Mouse (Mus musculus): ENCODE data around the gene D330020A13Rik. TPM values are rescaled to one million over a fixed set of nuclear protein-coding genes. Genes with fewer than 3 reads are reported as not detected.
"Not testable (repeated sequence)": the region's sequence is repeated elsewhere in the genome, so short reads cannot be mapped to it uniquely, and the experiment has no call there.

Gene D330020A13Rik
- polyA plus RNA-seq, 2 experiments: 0.34 to 0.55 TPM

DNA sequence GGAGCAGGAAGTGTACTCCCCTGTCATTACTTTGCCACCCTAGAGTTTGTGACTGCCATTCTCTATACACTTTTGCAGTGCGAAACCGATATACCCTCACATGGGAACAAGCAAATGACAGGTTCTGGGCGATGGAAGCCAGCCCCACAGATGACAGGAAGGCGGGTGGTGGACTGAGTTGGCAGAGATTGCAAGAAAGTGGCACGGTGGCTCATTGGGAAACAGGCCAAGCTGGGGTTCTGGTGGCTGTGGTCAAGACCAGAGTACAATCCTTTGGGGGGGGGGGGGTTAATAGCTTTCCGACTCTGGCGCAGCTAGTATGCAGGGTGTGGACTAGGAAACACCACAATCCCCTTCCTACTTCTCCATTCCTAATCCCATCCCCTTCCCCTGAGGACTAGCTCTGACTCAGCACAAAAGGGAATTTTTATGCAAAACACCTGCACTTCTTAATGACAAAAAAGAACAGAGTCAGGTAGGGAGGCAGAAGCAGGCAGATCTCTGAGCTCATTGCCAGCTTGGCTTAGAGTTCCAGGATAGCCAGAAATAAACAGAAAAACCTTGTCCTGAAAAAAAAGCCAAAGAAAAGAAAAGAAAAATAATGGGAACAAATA, 2.7 kb upstream of the D330020A13Rik start:
- no peak for ATAC-seq (ENCODE audit: low FRiP score, low read depth)

DNA sequence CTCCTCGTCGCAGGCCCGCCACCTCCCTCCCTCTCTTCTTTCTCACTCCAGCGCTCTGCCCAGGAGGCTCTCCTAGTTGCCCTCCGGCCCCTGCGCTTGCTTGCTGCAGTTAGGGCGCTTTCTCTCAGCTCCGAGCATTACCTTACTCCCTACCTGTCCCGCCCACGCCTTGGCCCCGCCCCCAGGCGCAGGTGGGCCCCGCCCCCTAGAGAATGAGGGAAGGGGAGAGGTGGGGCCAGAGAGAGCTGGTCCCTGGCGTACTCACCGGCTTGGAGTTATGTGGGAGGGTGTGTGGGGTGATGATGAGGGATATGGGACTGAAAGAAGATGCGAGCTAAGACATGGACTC, 595 bp downstream of the D330020A13Rik start:
- Histone ChIP-seq H3K9me3 (ENCODE audit: control insufficient read depth, low read length) (no peaks in the 10 kb centered on the region), H3K27me3 (ENCODE audit: control insufficient read depth, insufficient read depth, low read length) (peaks cover 12% of the 10 kb centered on the region; the same call in 1 of the 2 replicates), H3K4me1 (ENCODE audit: control insufficient read depth, insufficient read depth, low read length) (peaks cover 5% of the 10 kb centered on the region; the same call in 1 of the 2 replicates), H3K4me2 (replicated peaks; ENCODE audit: low read depth, low read length, severe bottlenecking) (peak overlapping the region; percentile 96), H3K4me3 (replicated peaks; ENCODE audit: low read length) (peak overlapping the region; percentile 64), H3K36me3 (ENCODE audit: control insufficient read depth, insufficient read depth, low read length) (no peaks in the 10 kb centered on the region), H3K27ac (replicated peaks; ENCODE audit: low read depth, low read length) (no peak overlapping the region), H3K9ac (ENCODE audit: low read depth, low read length, severe bottlenecking) (peak overlapping the region; percentile 68)
- ATAC-seq (ENCODE audit: low FRiP score, low read depth) (peak; percentile 17; the same call in 1 of the 2 replicates), DNase-seq (ENCODE audit: low spot score) (no peak)
- WGBS: under 1% methylated on average over 16 of the region's 16 CpGs
- TF ChIP-seq POLR2A (IDR thresholded peaks at IDR 0.05; ENCODE audit: borderline replicate concordance, extremely low read depth, insufficient read depth, insufficient read length): no peak

More for the DNA sequence above, 2.7 kb upstream of the D330020A13Rik start:
- no peak for TF ChIP-seq POLR2A (IDR thresholded peaks at IDR 0.05; ENCODE audit: borderline replicate concordance, extremely low read depth, insufficient read depth, insufficient read length)
- Histone ChIP-seq H3K4me2 (replicated peaks; ENCODE audit: low read depth, low read length, severe bottlenecking) (no peak overlapping the region), H3K4me1 (ENCODE audit: control insufficient read depth, insufficient read depth, low read length) (peaks cover 5% of the 10 kb centered on the region; the same call in 1 of the 2 replicates), H3K27ac (replicated peaks; ENCODE audit: low read depth, low read length) (no peak overlapping the region), H3K9me3 (ENCODE audit: control insufficient read depth, low read length) (no peaks in the 10 kb centered on the region), H3K27me3 (ENCODE audit: control insufficient read depth, insufficient read depth, low read length) (peaks cover 12% of the 10 kb centered on the region; the same call in 1 of the 2 replicates), H3K9ac (ENCODE audit: low read depth, low read length, severe bottlenecking) (no peak overlapping the region), H3K4me3 (replicated peaks; ENCODE audit: low read length) (no peak overlapping the region), H3K36me3 (ENCODE audit: control insufficient read depth, insufficient read depth, low read length) (no peaks in the 10 kb centered on the region)
- DNase-seq (ENCODE audit: low spot score): no peak
- WGBS: 93% methylated on average over 7 of the region's 7 CpGs

DNA sequence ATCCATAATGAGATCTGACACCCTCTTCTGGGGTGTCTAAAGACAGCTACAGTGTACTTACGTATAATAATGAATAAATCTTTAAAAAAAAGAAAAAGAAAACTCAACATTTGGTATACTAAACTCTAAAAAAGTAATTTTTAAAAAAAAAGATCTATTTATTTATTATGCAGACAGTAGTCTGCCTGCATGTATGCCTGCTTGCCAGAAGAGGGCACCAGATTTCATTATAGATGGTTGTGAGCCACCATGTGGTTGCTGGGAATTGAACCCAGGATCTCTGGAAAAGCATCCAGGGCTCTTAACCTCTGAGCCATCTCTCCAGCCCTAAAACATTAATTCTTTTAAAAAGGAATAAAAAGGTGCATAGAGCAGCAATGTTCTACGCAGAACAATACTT, 2.4 kb downstream of the D330020A13Rik start:
- H3K4me1 ChIP-seq (ENCODE audit: control insufficient read depth, insufficient read depth, low read length); H3K36me3 ChIP-seq (ENCODE audit: control insufficient read depth, insufficient read depth, low read length); H3K9ac ChIP-seq (ENCODE audit: low read depth, low read length, severe bottlenecking); H3K27ac ChIP-seq (replicated peaks; ENCODE audit: low read depth, low read length); DNase-seq (ENCODE audit: low spot score); ATAC-seq (ENCODE audit: low FRiP score, low read depth); H3K4me3 ChIP-seq (replicated peaks; ENCODE audit: low read length); H3K9me3 ChIP-seq (ENCODE audit: control insufficient read depth, low read length); H3K4me2 ChIP-seq (replicated peaks; ENCODE audit: low read depth, low read length, severe bottlenecking): not testable (repeated sequence)
- 94% methylated on average over 2 of the region's 2 CpGs for WGBS
- H3K27me3 ChIP-seq (ENCODE audit: control insufficient read depth, insufficient read depth, low read length): peaks cover 12% of the 10 kb centered on the region; the same call in 1 of the 2 replicates

DNA sequence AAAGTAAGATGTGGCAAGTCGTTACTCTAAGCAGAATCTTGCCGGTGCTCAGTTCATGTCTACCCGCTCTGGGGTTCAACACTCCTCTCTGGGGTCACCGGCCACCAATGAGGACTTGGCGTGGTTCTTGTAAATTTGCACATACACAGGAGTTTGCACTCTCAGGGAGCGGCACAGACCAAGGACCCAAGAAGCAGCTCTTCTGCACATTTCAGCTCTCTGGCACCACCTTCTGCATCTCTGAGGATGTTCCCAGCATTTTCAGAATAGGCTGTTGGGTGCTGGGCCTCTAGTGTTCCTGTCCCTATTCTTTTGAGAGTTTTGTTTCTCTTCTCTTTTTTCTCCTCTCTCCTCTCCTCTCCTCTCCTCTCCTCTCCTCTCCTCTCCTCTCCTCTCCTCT, 7.0 kb downstream of the D330020A13Rik start:
- DNase-seq (ENCODE audit: low spot score): peak; percentile 66
- ATAC-seq (ENCODE audit: low FRiP score, low read depth): no peak
- H3K9ac ChIP-seq (ENCODE audit: low read depth, low read length, severe bottlenecking): no peak overlapping the region
- H3K9me3 ChIP-seq (ENCODE audit: control insufficient read depth, low read length): no peaks in the 10 kb centered on the region
- no peak overlapping the region for H3K4me2 ChIP-seq (replicated peaks; ENCODE audit: low read depth, low read length, severe bottlenecking)
- WGBS: 24% methylated on average over 6 of the region's 6 CpGs
- no peak for TF ChIP-seq POLR2A (IDR thresholded peaks at IDR 0.05; ENCODE audit: borderline replicate concordance, extremely low read depth, insufficient read depth, insufficient read length)
- no peaks in the 10 kb centered on the region for H3K27me3 ChIP-seq (ENCODE audit: control insufficient read depth, insufficient read depth, low read length)
- no peaks in the 10 kb centered on the region for H3K4me1 ChIP-seq (ENCODE audit: control insufficient read depth, insufficient read depth, low read length)
- H3K27ac ChIP-seq (replicated peaks; ENCODE audit: low read depth, low read length): no peak overlapping the region
- no peaks in the 10 kb centered on the region for H3K36me3 ChIP-seq (ENCODE audit: control insufficient read depth, insufficient read depth, low read length)
- no peak overlapping the region for H3K4me3 ChIP-seq (replicated peaks; ENCODE audit: low read length)

DNA sequence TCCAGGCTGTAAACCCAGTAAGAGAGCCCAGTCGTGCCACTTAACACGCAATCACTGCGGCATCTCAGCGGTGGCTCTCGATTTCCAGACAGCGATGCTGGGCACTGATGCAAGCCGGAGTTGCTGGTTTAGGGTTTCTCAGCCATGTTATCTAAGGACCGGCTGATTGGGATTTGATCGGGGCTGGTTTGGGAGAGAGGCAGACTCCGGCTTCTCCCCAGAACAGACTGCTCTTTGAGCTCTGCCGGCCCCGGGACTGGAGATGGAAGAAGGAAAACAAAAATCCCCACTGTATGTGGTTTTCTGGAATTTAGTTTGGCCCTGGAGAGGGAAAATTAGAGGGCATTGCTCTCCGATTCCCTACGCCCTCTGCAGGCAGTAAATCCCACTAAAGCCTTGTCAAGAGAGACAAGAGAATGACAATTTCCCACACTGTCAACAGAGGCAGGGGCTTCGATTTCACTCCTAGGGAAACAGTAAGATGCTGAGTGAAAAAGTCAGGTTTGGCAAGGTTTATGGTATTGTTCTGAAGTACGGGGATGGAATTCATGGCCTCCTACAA, 8.7 kb downstream of the D330020A13Rik start:
- peak overlapping the region; percentile 15 for H3K4me3 ChIP-seq (replicated peaks; ENCODE audit: low read length)
- H3K4me1 ChIP-seq (ENCODE audit: control insufficient read depth, insufficient read depth, low read length): no peaks in the 10 kb centered on the region; the same call in 1 of the 2 replicates
- H3K9me3 ChIP-seq (ENCODE audit: control insufficient read depth, low read length): no peaks in the 10 kb centered on the region
- TF ChIP-seq POLR2A (IDR thresholded peaks at IDR 0.05; ENCODE audit: borderline replicate concordance, extremely low read depth, insufficient read depth, insufficient read length): no peak
- WGBS: 20% methylated on average over 16 of the region's 16 CpGs
- peak; percentile 37; the same call in 1 of the 2 replicates for ATAC-seq (ENCODE audit: low FRiP score, low read depth)
- no peaks in the 10 kb centered on the region for H3K27me3 ChIP-seq (ENCODE audit: control insufficient read depth, insufficient read depth, low read length)
- peak overlapping the region; percentile 53; the same call in 1 of the 2 replicates for H3K27ac ChIP-seq (replicated peaks; ENCODE audit: low read depth, low read length)
- H3K36me3 ChIP-seq (ENCODE audit: control insufficient read depth, insufficient read depth, low read length): no peaks in the 10 kb centered on the region
- DNase-seq (ENCODE audit: low spot score): peak; percentile 29
- peak overlapping the region; percentile 39 for H3K4me2 ChIP-seq (replicated peaks; ENCODE audit: low read depth, low read length, severe bottlenecking)
- peak overlapping the region; percentile 13; the same call in 1 of the 2 replicates for H3K9ac ChIP-seq (ENCODE audit: low read depth, low read length, severe bottlenecking)
